Mouse (Mus musculus) NIH3T3 (cell line): Measurements from ENCODE around the gene Akap11.
"Not testable (repeated sequence)": the region's sequence is repeated elsewhere in the genome, so short reads cannot be mapped to it uniquely, and the experiment has no call there.

ENCODE experiments used
- DNase-seq: peaks from one replicate; pipeline ENCODE4 v3.0.0-alpha.2; 2012; ENCODE audit warnings: low read depth

Akap11 gene

GRCm38 (mm10) chr14:78536281-78537165 is at the start of gene Akap11:
TSS of gene Akap11 (minus strand) at chr14:78536808.
- DNase-seq = peak; percentile 97

DNA sequence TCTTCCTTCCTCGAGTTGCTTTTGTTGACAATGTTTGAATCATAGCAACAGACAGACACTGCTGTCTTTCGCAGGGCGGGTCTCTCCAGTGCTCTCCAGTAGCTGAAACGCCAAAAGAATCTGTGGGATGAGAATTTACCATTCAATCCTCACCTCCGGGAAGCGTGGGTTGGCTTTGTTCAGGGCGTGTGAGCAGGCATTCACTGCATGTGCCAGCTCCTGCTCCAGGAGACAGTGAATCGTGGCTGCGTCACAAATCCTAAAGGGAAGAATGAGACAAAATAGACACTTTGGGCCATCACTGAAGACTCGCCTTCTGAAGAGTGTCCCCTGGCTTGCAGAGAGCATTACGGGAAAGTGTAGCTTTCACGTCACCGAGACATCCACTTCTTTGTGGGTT is 47.6 kb upstream of the Akap11 start:
- DNase-seq = no peak

DNA sequence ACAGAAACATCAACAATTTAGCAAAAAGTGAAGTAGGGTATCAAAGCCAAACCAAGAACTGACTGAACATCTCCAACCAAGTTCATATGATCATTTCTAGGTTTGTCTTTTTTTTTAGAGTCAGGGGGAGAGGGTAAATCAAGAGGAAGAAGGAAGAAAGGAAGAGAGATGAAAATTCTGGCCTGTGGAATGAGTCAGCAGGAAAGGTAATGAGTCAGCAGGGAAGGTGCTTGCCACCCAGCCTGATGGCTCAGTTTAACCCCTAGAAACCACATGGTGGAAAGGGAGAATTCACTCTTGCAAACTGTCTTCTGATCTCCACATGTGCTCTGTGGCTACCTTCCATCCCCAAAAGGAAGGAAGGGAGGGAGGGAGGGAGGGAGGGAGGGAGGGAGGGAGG is 46.6 kb upstream of the Akap11 start:
- DNase-seq = peak; percentile 22

GRCm38 (mm10) chr14:78575899-78576298 is 39.3 kb upstream of the Akap11 start:
- no peak for DNase-seq

- no peak for DNase-seq
These were observed 31.8 kb upstream of the Akap11 start for GRCm38 (mm10) chr14:78568410-78568809.

DNA sequence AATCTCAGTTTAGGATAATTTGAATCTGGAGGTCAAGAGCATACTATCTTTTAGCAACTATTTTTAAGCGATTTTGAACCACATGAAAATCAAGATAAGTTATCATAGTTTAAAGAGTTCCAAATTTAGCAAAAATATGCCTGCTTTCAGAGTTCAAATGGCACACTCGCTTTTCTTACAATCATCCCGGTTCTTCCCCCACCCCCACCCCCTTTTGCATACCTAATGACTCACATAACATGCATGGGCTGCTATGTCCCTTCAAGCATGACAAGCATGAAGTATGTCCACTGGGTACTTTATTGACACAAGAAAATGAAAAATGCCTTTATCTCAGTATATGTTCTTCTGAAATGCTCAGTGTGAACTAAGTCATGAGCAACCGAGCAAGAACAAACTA is 29.8 kb upstream of the Akap11 start:
- no peak for DNase-seq

- no peak for DNase-seq
These were observed 27.7 kb upstream of the Akap11 start for GRCm38 (mm10) chr14:78564292-78564691.

GRCm38 (mm10) chr14:78563211-78563610 is 26.6 kb upstream of the Akap11 start:
- DNase-seq = no peak

GRCm38 (mm10) chr14:78562121-78562520 is 25.5 kb upstream of the Akap11 start:
- no peak for DNase-seq

DNA sequence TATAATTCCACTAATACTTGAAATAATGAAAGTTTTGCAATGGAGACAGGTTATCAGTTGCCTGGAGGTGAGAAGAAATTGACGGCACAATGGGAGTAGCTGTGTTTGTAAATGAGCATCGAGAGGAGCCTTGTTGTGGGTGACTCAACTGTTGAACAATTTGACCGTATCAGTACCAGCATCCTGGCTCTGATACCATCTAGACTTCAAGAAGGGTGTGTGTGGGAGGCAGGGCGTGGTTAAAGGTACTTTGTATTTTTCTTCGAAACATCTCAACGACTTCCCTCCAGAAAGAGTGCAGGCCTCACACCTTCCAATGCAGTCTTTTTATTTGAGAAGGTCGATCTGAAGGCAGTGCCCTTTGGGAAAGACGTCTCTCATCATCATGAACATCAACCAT is 22.4 kb upstream of the Akap11 start:
- DNase-seq = no peak

- not testable (repeated sequence) for DNase-seq
These were observed 18.2 kb upstream of the Akap11 start for GRCm38 (mm10) chr14:78554830-78555229.

- no peak for DNase-seq
These were observed 17.1 kb upstream of the Akap11 start for GRCm38 (mm10) chr14:78553661-78554060.

- DNase-seq = no peak
These were observed 12.2 kb upstream of the Akap11 start for GRCm38 (mm10) chr14:78548807-78549206.

- DNase-seq = peak; percentile 64
These were observed 4.7 kb upstream of the Akap11 start for GRCm38 (mm10) chr14:78541319-78541718.

GRCm38 (mm10) chr14:78539821-78540220 is 3.2 kb upstream of the Akap11 start:
- DNase-seq = no peak

DNA sequence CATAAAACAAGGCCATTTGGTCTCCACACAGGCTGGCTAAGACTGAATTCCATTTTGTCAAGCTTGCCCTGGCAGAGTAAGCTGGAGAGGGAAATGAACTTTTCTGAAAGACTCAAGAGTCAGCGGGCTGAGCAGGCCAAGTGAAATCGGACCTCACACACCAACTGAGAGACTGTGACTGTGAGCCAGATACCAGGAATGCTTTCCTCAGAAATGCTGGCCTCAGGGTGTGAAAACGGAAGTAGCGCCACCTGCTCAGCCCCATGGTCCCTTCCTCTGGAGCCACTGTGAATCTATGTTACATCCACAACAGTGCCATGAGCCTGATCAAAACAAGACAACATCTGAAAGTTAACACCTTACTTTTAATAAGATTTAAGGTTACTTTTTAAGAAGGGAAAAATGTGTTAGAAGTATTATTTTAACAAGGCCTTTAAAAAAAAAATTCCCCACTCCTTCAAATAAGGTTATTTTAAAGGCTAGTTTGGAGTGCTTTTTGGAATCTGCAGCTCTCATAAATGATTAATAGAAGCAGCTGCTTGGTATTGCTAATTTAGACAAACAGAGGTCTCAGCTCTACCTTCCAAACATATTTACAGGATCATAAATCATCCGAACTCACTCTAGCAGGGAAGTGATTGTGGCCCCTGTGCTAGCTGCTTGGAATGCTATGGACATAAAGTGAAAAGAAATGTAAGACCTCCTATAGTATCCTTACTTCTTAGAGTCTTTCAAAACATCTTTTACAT is 2.1 kb upstream of the Akap11 start:
- peak; percentile 54 for DNase-seq

- DNase-seq = peak; percentile 35
These were observed 943 bp upstream of the Akap11 start for GRCm38 (mm10) chr14:78537551-78537950.

GRCm38 (mm10) chr14:78535366-78535765 is 1.2 kb downstream of the Akap11 start:
- peak; percentile 24 for DNase-seq

- DNase-seq = no peak
These were observed 2.0 kb downstream of the Akap11 start for GRCm38 (mm10) chr14:78534651-78535050.

GRCm38 (mm10) chr14:78533701-78534100 is 2.9 kb downstream of the Akap11 start:
- no peak for DNase-seq

- no peak for DNase-seq
These were observed 4.3 kb downstream of the Akap11 start for GRCm38 (mm10) chr14:78532345-78532744.

GRCm38 (mm10) chr14:78530256-78530655 is 6.4 kb downstream of the Akap11 start:
- DNase-seq = no peak
